Mouse (Mus musculus): Measurements from ENCODE around the gene Hmgb3.

- no peak for TF ChIP-seq CTCF (IDR thresholded peaks at IDR 0.05; ENCODE audit: borderline replicate concordance, insufficient read depth, low read length)
- no peak for TF ChIP-seq POLR2A (IDR thresholded peaks at IDR 0.05; ENCODE audit: low read depth, low read length)
Measured at GRCm38 (mm10) chrX:71545163-71545562, 10.6 kb upstream of the Hmgb3 start.

Measured in embryonic fibroblast, embryonic 13.5 days (primary cell).